Mouse (Mus musculus) kidney, adult 9 months (tissue): ENCODE measurements at regions not wholly inside any gene's neighbourhood (a gene's known extent, or its start where the extent isn't known, plus 50 kb on each side); places are given as distances from the start of the nearest gene placed in this dataset.

Experiments
- DNase-seq: peaks from one replicate; pipeline ENCODE4 v3.0.0; 2022

DNA sequence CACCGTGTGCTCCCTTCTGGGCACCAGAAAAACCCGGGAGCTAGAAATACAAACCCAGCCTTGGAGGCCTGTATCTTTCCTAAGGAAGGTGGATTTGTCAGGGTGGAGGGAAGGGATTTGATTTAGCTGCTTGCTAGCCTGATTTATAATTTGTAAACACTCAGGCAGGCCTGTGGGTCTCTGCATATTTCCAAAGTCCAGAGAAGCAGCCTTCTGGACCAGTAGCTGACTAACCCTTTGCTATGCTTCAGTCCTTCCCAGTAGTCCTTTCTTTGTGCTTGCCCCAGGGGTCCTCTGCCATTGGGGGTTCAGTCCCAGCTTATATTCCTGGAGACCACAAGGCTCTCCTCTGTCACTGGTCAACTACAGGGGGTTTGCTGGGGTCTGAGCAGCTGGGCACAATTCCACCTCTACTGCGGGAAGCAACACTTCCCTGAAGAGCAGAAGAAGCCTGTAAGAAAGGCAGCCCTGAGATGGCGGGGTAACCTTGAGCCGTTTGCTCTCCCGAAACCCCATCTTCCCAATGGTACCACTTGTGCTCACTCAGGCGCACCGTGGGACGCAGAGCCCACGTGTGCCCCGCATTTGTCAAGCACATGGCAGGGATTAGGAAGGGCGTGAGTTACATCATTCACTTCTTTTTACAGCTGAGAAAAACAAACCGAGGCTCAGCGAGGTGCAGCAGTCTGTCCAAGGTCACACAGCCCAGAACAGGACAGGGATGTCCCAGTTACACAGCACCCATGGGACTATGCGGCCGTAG lies 85.7 kb downstream of the 1700001O22Rik start:
- DNase-seq: peak; percentile 73

DNA sequence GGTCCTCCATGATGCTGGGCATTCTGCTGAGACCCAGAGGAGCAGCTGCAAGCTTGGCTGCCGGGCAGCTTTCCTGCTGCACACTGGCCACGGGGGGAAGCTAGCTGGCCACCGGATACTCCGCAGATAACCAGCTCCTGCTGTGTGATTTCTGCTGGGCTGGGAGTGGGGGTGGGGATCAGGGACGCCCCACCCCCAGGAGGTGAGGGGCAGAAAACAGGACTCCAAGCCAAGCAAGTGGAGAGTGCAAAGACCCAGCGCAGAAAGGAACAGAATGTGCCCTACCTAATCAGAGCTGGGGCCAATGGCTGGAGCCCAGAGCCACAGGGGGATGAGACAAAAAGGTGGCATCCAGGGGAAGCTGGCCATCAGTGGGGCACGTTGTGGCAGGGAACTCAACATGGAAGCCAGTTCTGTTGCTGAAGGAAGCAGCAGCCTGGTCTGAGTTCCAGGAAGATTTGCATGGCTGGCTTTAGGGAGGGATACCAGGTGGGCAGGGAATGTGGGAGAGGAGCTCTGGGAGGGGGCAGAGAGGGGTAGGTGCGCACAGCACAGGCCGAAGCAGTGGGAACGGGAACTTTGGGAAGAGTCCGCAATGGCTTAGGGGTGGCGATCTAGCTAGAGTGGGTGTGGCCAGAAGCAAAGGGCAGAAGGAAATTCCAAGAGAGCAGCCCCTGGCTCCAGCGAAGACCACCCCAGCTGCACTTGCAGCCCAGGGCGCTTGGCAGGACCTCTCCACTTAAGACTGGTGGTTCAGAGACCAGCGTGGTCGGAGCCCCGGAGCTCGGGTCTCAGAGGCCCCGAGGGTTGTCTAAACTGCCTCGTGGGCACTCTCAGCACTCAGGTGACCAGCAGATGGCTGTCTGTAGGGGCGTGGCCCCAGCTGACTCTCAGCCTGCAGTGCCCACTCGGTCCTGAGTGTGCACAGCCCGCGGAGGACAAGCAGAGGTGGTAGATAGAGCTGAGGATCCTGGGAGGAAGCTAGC lies 86.6 kb downstream of the 1700001O22Rik start:
- peak; percentile 85 for DNase-seq

DNA sequence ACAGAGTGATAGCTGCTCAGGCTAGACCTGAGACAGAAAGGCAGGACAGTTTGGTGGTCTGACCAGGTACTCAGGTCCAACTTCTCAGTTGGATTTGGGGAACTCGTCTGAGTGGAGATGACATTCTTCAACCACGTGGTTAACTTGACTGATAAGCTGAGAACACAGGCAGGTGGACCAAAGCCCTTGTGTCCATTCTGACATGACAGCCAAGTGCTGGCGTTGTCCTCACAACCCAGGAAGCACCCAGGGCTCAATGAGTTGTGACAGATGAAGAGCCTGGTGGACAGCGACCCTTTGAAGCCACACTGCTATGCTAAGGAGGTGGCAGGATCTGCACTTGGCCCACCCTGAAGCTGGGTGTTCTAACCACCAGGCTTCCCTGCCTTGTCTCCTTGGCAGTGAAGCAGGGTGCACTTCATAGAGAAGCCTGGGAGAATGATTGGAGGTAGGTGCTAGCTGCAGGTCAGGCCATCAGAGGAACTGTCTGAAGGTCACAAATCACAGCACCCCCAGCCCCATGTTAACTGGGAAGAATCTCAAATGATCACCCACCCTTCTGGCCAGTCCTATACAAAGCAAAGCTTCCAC lies 87.6 kb downstream of the 1700001O22Rik start:
- DNase-seq: no peak

DNA sequence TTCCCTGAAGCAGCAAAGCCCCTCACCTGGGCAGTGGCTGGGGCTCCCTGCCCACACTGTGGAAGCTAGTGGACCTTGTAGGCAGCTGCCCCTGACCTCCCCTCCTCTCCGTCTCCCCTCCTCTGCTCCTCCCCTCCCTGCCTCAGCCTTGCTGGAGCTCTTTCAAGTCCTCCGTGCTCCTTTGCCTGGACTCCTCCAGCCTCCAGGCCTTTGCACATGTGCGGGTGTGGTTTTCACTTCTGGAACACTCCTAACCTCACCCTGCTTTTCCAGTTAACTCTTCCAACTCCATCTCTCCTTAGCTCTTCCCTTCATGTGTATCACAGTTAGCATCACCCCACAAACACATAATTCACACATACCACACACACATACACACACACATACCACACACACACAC lies 89.9 kb downstream of the 1700001O22Rik start:
- no peak for DNase-seq

DNA sequence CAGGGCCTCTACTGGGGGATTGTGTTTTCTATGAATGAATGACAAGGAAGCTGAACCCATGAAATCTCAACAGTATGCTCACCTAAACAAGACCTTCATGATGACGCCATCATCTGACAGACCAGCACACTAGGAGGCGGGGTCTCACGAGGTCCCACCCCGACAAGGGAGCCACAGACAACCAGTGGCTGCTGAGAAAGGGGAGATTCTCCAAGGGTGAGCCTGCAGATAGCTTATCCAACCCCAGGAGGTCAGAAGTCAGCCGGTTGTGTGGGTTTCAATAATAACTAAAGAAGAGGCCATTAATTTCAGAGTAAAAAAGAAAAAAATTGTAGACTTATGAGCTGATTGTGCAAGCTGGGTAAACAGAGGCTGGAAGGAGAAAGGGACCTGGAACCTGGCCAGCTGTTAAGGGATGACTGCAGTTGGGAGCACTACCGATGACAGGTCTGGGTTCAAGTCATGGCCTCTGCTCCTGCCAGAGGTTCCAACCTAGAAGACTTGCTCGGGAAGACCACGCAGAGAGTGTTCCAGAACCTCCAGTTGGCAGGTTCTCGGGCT lies 90.5 kb downstream of the 1700001O22Rik start:
- DNase-seq: no peak

DNA sequence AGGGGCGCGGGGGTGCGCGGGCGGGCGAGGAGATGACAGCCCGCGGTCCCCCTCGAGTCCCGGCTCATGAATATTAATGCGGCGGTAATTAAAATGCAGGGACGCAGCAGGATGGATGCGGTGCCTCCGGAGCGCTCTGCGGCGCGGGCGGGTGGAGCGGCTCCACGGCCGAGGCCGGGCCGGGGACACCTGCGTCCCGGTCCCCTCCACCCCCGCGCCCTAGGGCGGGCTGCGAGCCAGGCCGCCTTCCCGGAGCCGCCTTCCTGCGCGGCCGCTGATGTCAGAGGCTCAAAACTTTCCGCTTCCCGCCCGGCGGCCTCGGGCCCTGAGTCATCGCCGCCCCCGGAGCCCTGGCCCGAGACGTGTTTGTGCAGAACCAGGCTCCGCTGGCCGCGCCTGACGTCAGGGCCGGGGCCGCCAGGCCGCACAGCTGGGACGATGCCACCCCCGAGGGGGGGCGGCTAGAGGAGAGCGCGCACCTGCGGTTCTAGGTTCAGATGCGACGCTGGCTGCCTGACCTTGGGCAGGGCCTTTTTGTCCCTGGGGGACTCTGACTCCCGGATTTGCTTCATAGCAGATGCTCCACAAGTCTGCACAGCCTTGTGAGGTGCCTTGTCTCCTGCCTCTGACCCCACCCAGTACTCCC lies 91.5 kb downstream of the 1700001O22Rik start:
- DNase-seq: peak; percentile 92

DNA sequence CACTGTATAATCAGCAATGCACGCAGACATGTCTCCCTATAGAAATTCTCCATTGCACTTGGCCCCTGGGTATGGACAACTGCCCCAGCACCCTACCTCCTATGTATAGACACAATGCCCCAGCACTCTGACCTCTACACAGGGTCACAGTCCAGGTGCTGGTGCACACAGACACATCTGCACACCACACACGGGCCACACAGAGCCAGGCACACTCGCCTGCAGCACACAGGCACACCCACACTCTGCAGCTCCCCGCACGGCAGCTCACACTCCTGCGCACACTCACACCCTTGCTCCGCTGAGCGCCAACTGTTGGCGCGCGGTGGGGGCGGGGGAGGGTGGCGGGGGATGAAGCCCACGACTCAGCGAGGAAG lies 92.0 kb downstream of the 1700001O22Rik start:
- peak; percentile 35 for DNase-seq

DNA sequence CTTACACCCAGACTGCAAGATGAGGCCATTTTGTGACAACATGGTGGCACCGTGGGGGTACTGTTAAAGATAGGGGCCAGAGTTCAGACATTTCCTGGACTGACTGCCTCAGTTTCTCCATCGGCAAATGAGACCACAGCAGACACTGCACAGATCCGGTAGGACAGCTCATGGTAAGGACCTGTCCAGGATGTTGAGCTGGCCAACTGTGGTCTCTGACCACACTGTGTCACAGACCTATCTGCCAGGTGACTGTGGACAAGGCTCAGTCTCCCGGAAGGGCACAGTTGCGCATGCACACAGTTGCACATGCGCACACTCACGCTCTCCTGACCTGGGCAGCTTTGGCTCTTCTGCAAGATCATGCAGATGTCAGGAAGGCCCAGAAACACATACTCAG lies 92.6 kb downstream of the 1700001O22Rik start:
- DNase-seq: no peak

DNA sequence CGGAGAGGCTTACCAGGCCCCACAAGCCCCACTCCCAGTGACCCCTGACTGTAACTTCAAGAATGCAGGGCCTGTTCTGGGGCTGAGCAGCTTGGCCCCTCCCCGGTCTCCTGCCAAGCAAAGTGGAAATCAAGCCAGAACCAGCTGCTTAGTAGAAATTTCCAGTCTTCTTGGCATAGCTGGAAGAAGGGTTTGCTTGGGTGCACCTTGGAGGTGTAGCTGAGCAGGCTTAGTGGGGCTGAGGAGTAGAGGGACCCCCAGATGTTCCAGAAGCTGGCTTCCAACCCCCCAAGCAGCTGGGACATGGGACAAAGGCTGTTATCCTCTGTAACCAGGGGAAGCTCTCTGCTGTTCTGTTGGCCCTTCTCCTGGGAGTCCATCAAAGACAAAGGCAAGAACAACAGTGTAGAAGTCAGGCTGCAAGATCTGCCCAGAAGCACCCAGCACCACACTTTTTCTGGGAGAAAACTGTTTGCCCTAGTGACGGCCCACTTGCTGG lies 94.0 kb downstream of the 1700001O22Rik start:
- DNase-seq: peak; percentile 82

DNA sequence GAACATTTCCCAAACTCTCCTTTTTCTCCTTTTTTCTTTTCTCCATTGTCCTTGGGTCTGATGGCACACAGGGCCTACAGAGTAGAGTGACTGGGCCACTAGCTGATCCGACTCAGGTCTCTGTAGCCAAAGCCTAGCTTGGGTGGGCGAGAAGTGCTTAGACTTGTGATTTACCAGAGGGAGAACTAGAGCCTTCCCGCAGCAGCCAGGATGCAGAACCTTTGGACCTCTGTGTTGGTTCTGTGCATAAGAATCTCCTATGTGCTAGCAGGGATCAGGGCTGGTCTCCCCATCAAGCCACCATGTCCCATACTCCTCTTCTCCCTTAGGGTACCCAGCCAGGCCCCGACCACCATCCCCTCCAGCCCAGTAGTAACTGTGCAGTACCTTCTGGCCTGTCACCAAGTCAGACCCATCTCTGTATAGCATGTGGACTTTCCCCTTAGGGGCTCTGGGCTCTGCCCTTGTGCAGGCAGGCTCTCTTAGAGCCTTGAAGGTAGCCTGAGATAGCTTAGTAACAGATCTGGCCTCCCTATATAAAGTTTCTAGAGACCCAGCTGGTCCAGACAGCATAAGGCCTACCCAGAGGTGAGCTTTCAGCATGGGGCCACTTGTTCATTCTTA lies 94.6 kb downstream of the 1700001O22Rik start:
- no peak for DNase-seq

DNA sequence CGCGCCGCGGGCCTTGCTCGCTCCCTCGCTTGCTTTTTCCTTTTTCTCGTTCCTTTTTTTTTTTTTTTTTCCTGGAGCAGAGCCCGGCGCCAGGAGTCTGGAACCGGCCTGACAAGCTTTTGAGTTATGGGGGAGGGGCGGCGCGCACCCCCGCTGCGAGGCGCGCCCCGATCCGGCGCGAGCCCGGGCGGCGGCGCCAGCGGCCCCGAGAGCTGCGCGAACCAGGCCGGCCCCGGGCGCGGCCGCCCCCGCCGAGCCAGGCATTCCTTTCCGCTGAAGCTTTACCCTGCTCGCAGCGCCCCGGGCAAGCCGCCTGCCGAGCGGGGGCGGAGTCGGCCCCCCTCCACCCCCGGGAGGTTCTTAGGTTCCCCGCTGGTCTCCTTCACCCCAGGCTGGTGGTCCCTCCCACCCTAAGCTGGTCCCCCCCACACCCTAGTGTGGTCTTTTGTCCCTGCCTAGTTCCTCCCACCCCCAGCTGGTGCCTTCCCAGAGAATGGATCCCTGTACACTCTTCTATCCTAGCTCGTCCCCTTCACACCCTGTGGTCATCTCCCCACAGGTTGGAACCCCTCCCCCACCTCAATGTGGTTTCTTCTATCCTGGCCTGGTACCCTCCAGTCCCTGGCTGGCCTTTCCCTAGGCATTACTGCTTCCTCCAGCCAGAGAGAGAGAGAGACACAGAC lies 95.3 kb downstream of the 1700001O22Rik start:
- peak; percentile 88 for DNase-seq

DNA sequence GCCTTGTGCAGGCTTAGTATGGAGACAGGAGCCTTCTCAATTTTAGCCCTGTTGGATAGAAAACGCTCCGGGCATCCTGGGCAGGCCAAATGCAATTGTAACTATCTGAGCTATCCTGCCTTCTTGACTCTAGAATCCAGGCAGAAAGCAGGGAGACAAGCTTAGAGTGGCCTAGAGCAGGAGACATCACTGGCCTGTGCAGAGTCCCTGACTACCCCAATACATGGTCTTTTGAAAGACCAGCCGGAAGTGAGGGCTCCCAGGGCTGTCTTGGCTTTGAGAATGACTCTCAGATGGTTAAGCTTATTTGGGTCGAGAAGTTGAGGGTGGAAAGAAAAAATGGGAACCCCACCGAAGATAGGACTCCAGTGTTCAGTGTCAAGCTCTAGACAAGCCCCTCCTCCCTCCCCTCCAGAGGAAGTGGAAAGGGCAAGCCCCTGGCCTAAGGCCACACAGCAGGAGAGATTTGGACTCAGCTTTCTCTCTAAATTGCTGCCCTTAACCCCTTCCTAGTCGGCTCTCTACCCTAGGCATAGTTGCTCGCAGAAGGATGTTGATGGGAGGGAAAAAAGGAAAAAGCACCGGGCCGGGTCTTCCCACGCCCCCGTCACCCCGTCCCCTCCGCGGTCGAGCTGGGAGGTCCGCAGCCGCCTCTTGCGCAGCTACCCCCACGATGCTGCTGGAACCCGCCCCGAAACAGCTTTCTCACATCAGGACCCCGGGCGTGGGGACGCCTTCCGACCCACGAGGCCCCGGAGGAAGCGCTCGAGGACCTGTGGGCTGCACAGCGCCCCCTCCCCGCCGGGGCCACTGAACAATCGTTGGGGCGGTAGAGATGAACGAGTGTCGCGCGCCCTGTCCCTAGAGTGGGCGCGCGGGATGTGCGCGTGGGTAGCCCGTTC lies 96.1 kb downstream of the 1700001O22Rik start:
- peak; percentile 89 for DNase-seq

DNA sequence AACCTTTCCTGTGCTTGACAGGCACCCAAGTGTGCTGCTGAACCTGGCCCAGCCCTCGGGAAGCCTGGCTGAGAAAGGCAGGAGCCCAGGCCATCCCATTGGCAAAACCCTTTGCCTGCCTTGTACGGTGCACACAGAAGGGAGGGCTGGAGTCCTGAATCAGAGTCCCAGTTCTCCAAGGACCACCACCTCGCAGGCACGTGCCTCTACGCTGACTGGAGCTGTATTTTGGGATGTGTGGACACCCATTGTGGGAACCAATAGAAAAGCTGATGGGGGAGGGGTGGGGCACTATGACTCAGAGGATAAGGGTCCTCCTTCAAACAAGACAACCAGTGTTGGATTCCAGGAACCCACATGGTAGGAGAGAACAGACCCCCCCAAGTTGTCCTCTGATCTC lies 97.4 kb downstream of the 1700001O22Rik start:
- DNase-seq: no peak

DNA sequence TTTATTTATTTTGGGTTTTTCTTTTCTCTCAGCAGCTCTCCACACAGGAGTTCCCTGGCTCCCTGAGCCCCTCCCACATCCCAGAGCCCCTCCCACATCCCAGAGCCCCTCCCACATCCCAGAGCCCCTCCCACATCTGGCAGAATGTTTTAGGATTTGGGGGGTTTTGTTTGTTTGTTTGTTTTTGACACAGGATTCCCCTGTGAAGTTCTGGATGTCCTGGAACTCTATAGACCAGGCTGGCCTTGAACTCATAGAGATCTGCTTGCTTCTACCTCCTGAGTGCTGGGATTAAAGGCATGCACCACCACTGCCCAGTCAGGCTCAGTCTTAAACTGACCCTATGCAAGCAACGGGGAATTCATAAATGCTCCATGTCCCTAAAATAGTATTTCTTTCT lies 100.2 kb downstream of the 1700001O22Rik start:
- DNase-seq: no peak

DNA sequence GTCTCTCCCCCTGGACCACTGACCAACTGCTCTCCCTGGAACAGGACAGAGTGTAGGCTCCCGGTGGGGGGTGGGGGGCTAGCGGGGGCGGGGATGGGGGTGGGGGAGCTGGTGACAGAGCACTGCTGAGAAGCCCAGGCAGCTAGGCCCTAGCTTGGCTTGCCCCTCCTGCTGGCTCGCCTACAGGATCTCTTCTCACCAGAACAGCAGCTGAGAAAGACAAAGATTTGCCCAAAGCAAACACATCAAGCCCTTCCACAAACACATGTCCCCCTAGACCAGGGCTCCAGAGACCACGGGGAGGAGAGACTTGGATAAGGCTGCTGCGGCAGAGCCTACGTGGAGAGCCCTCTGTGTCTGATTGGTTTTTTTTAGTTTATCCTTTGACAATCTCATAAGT lies 100.8 kb downstream of the 1700001O22Rik start:
- no peak for DNase-seq

DNA sequence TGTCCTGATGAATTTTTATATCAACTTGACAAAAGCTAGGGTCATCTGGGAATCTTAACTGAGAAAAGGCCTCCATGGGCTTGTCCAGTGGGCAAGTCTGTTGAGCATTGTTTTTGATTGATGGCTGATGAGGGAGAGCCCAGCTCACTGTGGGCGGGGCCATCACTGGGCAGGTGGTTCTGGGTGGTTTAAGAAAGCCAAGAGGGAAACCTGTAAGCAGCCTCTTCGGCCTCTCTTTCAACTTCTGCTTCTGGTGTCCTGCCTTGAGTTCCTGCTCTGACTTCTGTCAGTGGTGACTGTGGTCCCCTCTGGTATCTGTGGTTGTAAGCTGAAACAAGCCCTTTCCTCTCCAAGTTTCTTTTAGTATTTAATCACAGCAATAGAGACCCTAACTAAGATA lies 102.6 kb downstream of the 1700001O22Rik start:
- no peak for DNase-seq

DNA sequence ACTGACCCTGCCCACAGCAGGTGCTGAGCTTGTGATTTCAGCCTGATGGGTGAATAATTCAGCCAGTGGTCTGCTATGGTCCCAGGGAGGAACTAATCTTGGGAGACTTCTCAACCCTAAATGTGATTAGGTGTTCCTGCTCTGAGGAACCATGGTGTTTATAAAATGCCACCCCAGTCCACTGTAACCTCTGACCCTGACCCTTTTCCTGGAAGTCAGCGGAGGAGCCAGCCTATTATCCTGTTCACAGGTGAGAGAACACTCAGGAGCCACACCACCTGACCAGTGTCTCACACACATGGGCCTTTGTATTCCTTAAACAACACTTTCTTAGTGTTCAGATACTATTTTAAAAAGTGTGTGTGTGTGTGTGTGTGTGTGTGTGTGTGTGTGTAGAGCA lies 103.0 kb downstream of the 1700001O22Rik start:
- no peak for DNase-seq

DNA sequence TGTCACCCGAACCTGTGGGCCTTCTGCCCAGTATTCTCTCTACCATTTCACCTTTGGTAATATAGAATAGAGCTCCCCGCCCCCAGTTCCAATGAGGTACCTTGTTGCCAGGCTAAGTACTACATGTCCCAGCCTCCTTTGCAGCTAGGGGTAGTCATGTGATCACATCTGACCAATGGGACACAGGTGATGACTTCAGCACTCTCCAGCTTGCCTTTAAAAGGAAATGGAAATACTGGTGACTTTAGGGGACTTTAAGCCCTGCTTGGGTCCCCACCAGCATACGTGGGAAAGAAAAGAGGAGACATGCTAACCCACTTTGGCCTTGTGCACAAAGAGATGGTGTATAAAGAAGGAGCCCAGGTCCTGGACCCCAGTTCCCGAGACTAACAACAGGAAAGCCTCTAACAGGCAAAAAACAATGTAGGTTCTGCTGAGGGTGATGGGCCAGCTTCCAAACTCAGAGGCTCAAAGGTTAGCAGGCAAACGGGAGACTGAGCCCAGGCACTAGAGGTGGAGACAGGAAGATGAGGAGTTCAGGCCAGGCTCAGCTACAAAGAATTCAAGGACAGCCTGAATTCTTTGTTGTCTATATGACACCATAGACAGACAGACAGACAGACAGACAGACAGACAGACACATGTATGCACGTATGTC lies 103.5 kb downstream of the 1700001O22Rik start:
- peak; percentile 94 for DNase-seq

DNA sequence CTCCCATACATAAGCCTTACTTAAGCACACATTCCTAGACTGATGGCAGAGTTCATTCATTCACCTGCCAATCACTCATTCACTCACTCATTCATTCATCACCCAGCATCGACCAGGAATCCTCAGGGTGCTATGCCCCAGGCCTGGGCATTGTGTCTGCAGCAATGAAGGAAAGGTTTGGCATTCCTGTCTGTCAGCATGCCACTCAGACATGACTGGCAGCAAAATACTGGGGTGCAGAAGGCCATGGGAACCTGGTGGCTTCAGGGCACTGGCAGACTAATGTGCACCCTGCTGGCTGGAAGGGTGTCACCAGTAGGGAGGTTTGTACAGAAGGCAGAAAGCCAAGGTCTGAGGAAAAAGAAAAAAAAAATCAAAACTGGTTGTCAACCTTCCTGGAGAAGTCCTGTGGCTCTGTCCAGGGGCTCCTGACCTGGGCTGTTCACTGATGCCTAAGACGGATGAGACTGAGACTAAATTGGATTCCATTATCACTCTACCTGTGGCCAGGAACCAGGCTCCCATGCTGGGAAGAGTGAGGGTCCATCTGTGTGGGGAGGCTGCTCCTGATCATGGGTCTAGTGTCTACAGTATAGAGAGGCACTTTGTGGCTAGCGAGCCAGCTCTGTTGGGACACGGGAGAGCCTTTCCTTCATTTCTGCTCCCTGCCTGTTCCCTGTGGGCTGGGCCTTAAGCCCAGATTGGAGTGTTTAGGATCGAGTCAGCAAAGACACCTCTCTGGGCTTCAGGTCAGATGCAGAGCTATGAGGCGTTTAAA lies 104.1 kb downstream of the Cstad start:
- no peak for DNase-seq
